Mouse (Mus musculus) lung, adult 2 months (tissue): ENCODE results near the gene Gm5134.

ENCODE experiments used
- CTCF ChIP-seq: fragments of 200-500 bp; IDR thresholded peaks from 2 replicates; pipeline ENCODE4 v1.5.1; 2011; ENCODE audit warnings: mild to moderate bottlenecking, low read length, control low read depth; ENCODE audit not compliant: insufficient read depth
- POLR2A ChIP-seq: fragments of 200-500 bp; IDR thresholded peaks from 2 replicates; pipeline ENCODE4 v1.6.1; 2011; ENCODE audit warnings: low read depth, mild to moderate bottlenecking, control low read depth, low read length, borderline replicate concordance; ENCODE audit errors: extremely low read depth

DNA sequence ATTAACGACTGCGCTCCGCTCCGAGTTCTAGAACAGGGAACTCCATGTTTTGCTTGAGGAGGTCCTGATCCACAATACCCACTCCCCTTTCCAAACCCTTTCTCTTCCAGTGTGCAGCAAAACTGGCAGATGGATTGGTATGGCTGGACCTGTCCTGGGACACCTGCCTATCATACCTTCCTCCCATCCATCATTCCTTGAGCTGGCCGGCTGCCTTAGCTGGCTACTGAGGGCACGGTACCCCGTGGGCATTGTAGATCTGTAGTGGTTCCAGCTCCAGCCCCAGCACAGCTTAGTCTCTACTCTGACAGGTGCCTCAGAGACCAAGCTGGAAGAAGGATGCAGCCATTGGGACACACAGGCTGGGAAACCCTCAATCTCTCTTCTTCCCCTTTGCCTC is 23.0 kb upstream of the Gm5134 start:
- no peak for TF ChIP-seq CTCF
- TF ChIP-seq POLR2A = no peak
